Mouse (Mus musculus): ENCODE results near the gene Rps13. TPM values are rescaled to one million over a fixed set of nuclear protein-coding genes. Genes with fewer than 3 reads are reported as not detected.

Gene Rps13
- polyA plus RNA-seq, 1 experiment, result 185 TPM

DNA sequence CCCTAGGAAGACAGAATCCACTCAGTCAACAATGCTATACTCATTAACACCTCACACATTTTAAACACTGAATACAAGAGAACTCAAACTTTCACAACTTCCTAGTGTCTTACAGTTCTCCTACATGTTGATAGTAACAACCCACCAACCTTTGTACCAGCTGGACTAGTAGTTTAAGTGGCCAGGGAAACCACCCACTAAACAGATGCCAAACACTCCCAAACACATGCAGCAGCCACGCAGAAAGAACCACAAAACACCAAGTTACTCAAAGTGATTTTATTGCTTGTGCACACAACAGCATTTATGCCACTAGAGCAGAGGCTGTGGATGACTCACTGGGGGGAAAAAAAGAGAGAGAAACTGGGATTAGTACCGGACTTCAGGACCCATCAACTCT is 2.7 kb downstream of the Rps13 start:
- Histone ChIP-seq H3K27me3 (ENCODE audit: control insufficient read depth, insufficient read depth, low read length) (no peaks in the 10 kb centered on the region), H3K4me1 (replicated peaks; ENCODE audit: control insufficient read depth, insufficient read depth, low read length) (peaks cover 7% of the 10 kb centered on the region), H3K27ac (ENCODE audit: control insufficient read depth, insufficient read depth, low read length) (no peak overlapping the region), H3K36me3 (ENCODE audit: control insufficient read depth, insufficient read depth, low read length) (peaks cover 25% of the 10 kb centered on the region), H3K4me3 (ENCODE audit: control insufficient read depth, insufficient read depth, low read length) (no peak overlapping the region)
- 93% methylated on average over 2 of the region's 2 CpGs for WGBS
- TF ChIP-seq POLR2A (IDR thresholded peaks at IDR 0.05; ENCODE audit: control insufficient read depth, extremely low read depth, insufficient read depth, low read length, poor library complexity), result no peak
- TF ChIP-seq CTCF (IDR thresholded peaks at IDR 0.05; ENCODE audit: borderline replicate concordance, control insufficient read depth, extremely low read depth, insufficient read depth, low read length, poor library complexity), result no peak
- no peak for DNase-seq

GRCm38 (mm10) chr7:116329858-116330257 is 4.1 kb downstream of the Rps13 start:
- peaks cover 7% of the 10 kb centered on the region for H3K4me1 ChIP-seq (replicated peaks; ENCODE audit: control insufficient read depth, insufficient read depth, low read length)
- H3K27ac ChIP-seq (ENCODE audit: control insufficient read depth, insufficient read depth, low read length), result no peak overlapping the region
- 97% methylated on average over 4 of the region's 4 CpGs for WGBS
- no peak for DNase-seq
- H3K27me3 ChIP-seq (ENCODE audit: control insufficient read depth, insufficient read depth, low read length), result no peaks in the 10 kb centered on the region
- H3K4me3 ChIP-seq (ENCODE audit: control insufficient read depth, insufficient read depth, low read length), result no peak overlapping the region
- H3K36me3 ChIP-seq (ENCODE audit: control insufficient read depth, insufficient read depth, low read length), result peaks cover 25% of the 10 kb centered on the region
- TF ChIP-seq CTCF (IDR thresholded peaks at IDR 0.05; ENCODE audit: borderline replicate concordance, control insufficient read depth, extremely low read depth, insufficient read depth, low read length, poor library complexity), result no peak
- no peak for TF ChIP-seq POLR2A (IDR thresholded peaks at IDR 0.05; ENCODE audit: control insufficient read depth, extremely low read depth, insufficient read depth, low read length, poor library complexity)

GRCm38 (mm10) chr7:116328777-116329176 is 5.2 kb downstream of the Rps13 start:
- no peak for TF ChIP-seq CTCF (IDR thresholded peaks at IDR 0.05; ENCODE audit: borderline replicate concordance, control insufficient read depth, extremely low read depth, insufficient read depth, low read length, poor library complexity)
- TF ChIP-seq POLR2A (IDR thresholded peaks at IDR 0.05; ENCODE audit: control insufficient read depth, extremely low read depth, insufficient read depth, low read length, poor library complexity), result no peak
- 83% methylated on average over 7 of the region's 7 CpGs for WGBS
- H3K36me3 ChIP-seq (ENCODE audit: control insufficient read depth, insufficient read depth, low read length), result peaks cover 25% of the 10 kb centered on the region
- H3K4me3 ChIP-seq (ENCODE audit: control insufficient read depth, insufficient read depth, low read length), result no peak overlapping the region
- no peak for DNase-seq
- peaks cover 7% of the 10 kb centered on the region for H3K4me1 ChIP-seq (replicated peaks; ENCODE audit: control insufficient read depth, insufficient read depth, low read length)
- H3K27ac ChIP-seq (ENCODE audit: control insufficient read depth, insufficient read depth, low read length), result peak overlapping the region; percentile 37; the same call in 1 of the 2 replicates
- no peaks in the 10 kb centered on the region for H3K27me3 ChIP-seq (ENCODE audit: control insufficient read depth, insufficient read depth, low read length)

DNA sequence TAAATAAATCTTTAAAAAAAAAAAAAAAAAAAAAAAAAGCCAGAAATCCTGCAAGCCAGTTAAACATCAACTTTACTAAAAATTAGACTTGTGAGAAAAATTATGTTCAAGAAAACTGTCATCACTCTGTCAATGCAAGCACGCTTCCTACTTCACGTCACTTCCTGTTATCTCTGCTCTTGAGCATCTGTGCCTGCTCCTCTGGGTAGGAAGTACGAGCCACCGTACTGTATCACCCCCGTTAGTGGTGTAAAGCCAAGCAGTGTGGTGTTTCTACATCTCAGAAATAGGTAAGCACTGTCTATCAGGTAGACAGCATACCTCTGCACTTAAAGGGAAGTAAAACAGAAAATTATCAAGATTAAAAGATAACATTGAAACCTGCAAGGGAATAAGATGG is 6.1 kb downstream of the Rps13 start:
- DNase-seq, result peak; percentile 17
- Histone ChIP-seq H3K27ac (ENCODE audit: control insufficient read depth, insufficient read depth, low read length) (peak overlapping the region; percentile 37; the same call in 1 of the 2 replicates), H3K27me3 (ENCODE audit: control insufficient read depth, insufficient read depth, low read length) (no peaks in the 10 kb centered on the region), H3K36me3 (ENCODE audit: control insufficient read depth, insufficient read depth, low read length) (peaks cover 25% of the 10 kb centered on the region), H3K4me3 (ENCODE audit: control insufficient read depth, insufficient read depth, low read length) (no peak overlapping the region), H3K4me1 (replicated peaks; ENCODE audit: control insufficient read depth, insufficient read depth, low read length) (peaks cover 8% of the 10 kb centered on the region)
- WGBS, result 9% methylated on average over 5 of the region's 5 CpGs
- TF ChIP-seq CTCF (IDR thresholded peaks at IDR 0.05; ENCODE audit: borderline replicate concordance, control insufficient read depth, extremely low read depth, insufficient read depth, low read length, poor library complexity), result no peak
- TF ChIP-seq POLR2A (IDR thresholded peaks at IDR 0.05; ENCODE audit: control insufficient read depth, extremely low read depth, insufficient read depth, low read length, poor library complexity), result no peak

GRCm38 (mm10) chr7:116323331-116323964 is 10.5 kb downstream of the Rps13 start:
- no peaks in the 10 kb centered on the region for H3K36me3 ChIP-seq (ENCODE audit: control insufficient read depth, insufficient read depth, low read length)
- peaks cover 3% of the 10 kb centered on the region; the same call in 1 of the 2 replicates for H3K4me1 ChIP-seq (replicated peaks; ENCODE audit: control insufficient read depth, insufficient read depth, low read length)
- no peak overlapping the region for H3K27ac ChIP-seq (ENCODE audit: control insufficient read depth, insufficient read depth, low read length)
- TF ChIP-seq POLR2A (IDR thresholded peaks at IDR 0.05; ENCODE audit: control insufficient read depth, extremely low read depth, insufficient read depth, low read length, poor library complexity) (no peak), CTCF (IDR thresholded peaks at IDR 0.05; ENCODE audit: borderline replicate concordance, control insufficient read depth, extremely low read depth, insufficient read depth, low read length, poor library complexity) (peak; percentile 74)
- no peak overlapping the region for H3K4me3 ChIP-seq (ENCODE audit: control insufficient read depth, insufficient read depth, low read length)
- H3K27me3 ChIP-seq (ENCODE audit: control insufficient read depth, insufficient read depth, low read length), result no peaks in the 10 kb centered on the region
- 46% methylated on average over 10 of the region's 10 CpGs for WGBS
- peak; percentile 59 for DNase-seq

GRCm38 (mm10) chr7:116309456-116309855 is 24.5 kb downstream of the Rps13 start:
- WGBS, result 43% methylated on average over 9 of the region's 9 CpGs
- Histone ChIP-seq H3K27ac (ENCODE audit: control insufficient read depth, insufficient read depth, low read length) (no peak overlapping the region), H3K4me3 (ENCODE audit: control insufficient read depth, insufficient read depth, low read length) (peak overlapping the region; percentile 17; the same call in 1 of the 2 replicates), H3K4me1 (replicated peaks; ENCODE audit: control insufficient read depth, insufficient read depth, low read length) (peaks cover 20% of the 10 kb centered on the region), H3K27me3 (ENCODE audit: control insufficient read depth, insufficient read depth, low read length) (peaks cover 6% of the 10 kb centered on the region; the same call in 1 of the 2 replicates), H3K36me3 (ENCODE audit: control insufficient read depth, insufficient read depth, low read length) (no peaks in the 10 kb centered on the region)
- peak; percentile 52 for DNase-seq
- TF ChIP-seq CTCF (IDR thresholded peaks at IDR 0.05; ENCODE audit: borderline replicate concordance, control insufficient read depth, extremely low read depth, insufficient read depth, low read length, poor library complexity) (no peak), POLR2A (IDR thresholded peaks at IDR 0.05; ENCODE audit: control insufficient read depth, extremely low read depth, insufficient read depth, low read length, poor library complexity) (no peak)

Data from thymus, adult 2 months (tissue).